Mouse (Mus musculus) cerebellum, adult 2 months (tissue): Measurements from ENCODE around the gene Map3k3. TPM values are rescaled to one million over a fixed set of nuclear protein-coding genes. Genes with fewer than 3 reads are reported as not detected.
A peak's percentile ranks its signal among the peaks of the same experiment; 100 is the strongest.

Experiments
- DNase-seq, 2 experiments: peaks; one replicate each; pipeline ENCODE4 v3.0.0; 2021
- H3K27ac ChIP-seq: fragments of 200-500 bp; 2 replicates; pipeline ENCODE4 v1.5.1; 2012; ENCODE audit warnings: low read length, control low read depth, inconsistent platforms; ENCODE audit not compliant: insufficient read depth
- H3K27me3 ChIP-seq: fragments of 200-500 bp; 2 replicates; pipeline ENCODE4 v1.6.1; 2012; ENCODE audit warnings: inconsistent platforms, mild to moderate bottlenecking, low read length, moderate library complexity; ENCODE audit not compliant: control insufficient read depth, insufficient read depth
- H3K4me1 ChIP-seq: fragments of 200-500 bp; 2 replicates; pipeline ENCODE4 v1.6.1; 2011; ENCODE audit warnings: low read length; ENCODE audit not compliant: control insufficient read depth, insufficient read depth
- H3K4me3 ChIP-seq: fragments of 200-500 bp; replicated peaks from 2 replicates; pipeline ENCODE3; 2011; ENCODE audit warnings: mild to moderate bottlenecking, low read depth, low read length, control low read depth; ENCODE audit not compliant: insufficient read depth
- CTCF ChIP-seq: fragments of 200-500 bp; IDR thresholded peaks from 2 replicates; pipeline ENCODE4 v1.5.1; 2011; ENCODE audit warnings: low read depth, mild to moderate bottlenecking, control low read depth, low read length, moderate library complexity, borderline replicate concordance; ENCODE audit not compliant: insufficient read depth
- POLR2A ChIP-seq: fragments of 200-500 bp; IDR thresholded peaks from 2 replicates; pipeline ENCODE4 v1.6.1; 2011; ENCODE audit warnings: low read length, control low read depth, borderline replicate concordance; ENCODE audit not compliant: insufficient read depth
- WGBS: fragments of 180-500 bp; shearing (Covaris S2); methylation state at CpG from one replicate; pipeline ENCODE4 v1.1.7; 2018; 5-methylcytosine and 5-hydroxymethylcytosine counted together
- polyA plus RNA-seq: library from polyadenylated mRNA; depleted of rRNA; stranded (reverse); fragments of >200 nt; gene quantifications from 2 replicates; pipeline ENCODE4 v1.2.3, GENCODE M21; 2012

Gene Map3k3
- polyA plus RNA-seq, 1 experiment = 33.8 TPM

DNA sequence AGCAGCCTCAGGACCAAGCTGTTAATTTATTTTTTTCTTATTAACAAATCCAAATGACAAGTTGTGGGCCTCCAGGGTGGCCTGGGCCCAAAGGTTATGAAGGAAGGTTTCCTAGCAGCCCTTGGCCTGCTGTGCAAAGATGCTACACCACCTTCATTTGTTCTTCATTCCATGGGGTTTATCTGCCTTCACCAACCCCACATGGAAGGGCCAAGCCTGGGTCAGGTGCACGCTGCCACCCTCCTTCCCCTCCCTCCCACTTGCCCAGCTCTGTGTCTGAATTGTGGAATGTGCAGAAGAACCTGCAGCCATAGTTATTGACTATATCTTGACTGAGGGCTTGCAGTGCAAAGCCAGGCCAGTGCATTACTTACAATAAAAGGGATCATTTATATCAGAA lies 71.8 kb downstream of the Map3k3 start:
- WGBS = 48% methylated on average over 1 of the region's 1 CpGs
- TF ChIP-seq POLR2A = no peak
- no peak for DNase-seq
- no peak overlapping the region for H3K27ac ChIP-seq
- H3K4me1 ChIP-seq = peaks cover 33% of the 10 kb centered on the region
- H3K4me3 ChIP-seq = no peak overlapping the region
- no peaks in the 10 kb centered on the region for H3K27me3 ChIP-seq

DNA sequence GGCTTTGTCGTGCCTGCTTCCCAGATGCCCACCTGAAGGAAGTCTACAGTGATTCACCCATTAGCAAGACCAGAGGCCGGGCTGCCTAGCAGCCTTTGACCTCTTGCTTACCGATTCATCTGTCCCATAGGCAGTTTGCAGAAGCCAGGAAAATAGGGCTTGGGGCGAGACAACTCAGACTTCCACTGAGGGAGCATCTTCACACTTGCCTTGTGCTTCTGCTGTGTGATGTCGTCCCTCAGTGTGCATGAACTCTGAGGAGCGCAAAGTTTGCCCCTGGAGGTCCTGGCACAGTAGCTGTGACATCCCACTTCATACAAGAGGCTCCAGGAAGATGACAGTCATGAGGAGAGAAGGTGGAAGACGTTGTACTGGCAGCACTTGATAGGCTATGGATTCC lies 72.7 kb downstream of the Map3k3 start:
- 74% methylated on average over 7 of the region's 7 CpGs for WGBS
- DNase-seq = no peak
- H3K4me3 ChIP-seq = no peak overlapping the region
- H3K27ac ChIP-seq = no peak overlapping the region
- H3K4me1 ChIP-seq = peaks cover 35% of the 10 kb centered on the region
- no peaks in the 10 kb centered on the region for H3K27me3 ChIP-seq
- TF ChIP-seq CTCF (no peak), POLR2A (no peak)

DNA sequence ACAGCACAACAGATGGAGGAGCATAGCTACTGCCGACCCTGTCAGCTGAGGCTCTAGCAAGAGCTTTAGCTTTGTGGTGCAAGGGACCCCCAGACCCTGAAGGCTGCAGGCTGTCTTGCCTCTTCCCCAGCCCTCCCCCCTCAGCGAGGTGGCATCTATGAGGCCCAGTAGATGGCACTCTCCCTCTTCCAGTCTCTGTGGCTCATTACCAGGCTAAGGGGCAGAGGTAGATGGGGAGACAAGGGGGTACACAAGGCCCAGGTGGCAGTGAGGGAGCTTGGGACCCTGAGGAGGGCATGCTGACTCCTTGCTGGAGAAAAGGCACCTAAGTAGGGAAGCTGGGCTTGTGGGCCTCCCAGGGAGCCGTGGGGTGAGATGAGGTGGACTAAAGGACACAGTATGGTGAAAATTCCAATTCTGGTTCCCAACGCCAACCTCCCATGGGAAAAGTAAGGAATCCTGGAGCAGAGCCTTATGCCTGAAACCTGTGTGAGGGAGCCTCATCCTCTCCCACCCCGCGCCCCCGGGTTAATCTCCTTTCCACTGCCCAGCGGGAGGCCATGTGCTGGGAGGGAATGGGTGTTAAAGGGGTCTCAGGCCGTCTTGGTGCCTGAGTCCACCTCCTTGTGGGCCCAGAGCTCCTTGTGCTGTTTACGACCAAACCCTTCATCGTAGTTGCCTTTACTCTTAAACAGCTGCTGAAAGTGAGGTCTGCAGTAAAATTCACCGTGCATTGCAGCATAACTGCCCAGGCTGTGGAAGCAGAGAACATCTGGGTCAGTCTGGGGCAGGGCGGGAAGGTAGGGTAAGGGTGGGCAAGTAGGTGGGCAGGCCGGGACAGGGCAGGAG lies 73.9 kb downstream of the Map3k3 start:
- peak; percentile 59 to 69 for DNase-seq
- TF ChIP-seq POLR2A = no peak
- TF ChIP-seq CTCF = peak; percentile 78
- 37% methylated on average over 14 of the region's 14 CpGs for WGBS
- Histone ChIP-seq H3K27ac (peak overlapping the region; percentile 48), H3K4me1 (peaks cover 32% of the 10 kb centered on the region), H3K4me3 (peak overlapping the region; percentile 90), H3K27me3 (no peaks in the 10 kb centered on the region)

DNA sequence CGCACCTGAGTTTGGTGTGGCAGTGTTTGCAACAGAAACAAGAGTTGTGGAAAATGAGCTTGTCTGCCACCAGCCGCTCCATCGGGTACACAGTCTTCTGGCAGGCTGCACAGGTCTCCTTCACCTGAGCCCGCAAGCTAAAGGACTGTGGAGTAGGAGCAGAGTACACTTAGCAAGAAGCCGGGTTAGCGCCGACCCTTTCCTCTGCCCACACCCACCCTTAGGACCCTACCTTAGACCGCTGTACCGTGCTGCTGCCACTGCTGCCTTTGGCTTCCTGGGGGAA lies 74.5 kb downstream of the Map3k3 start:
- H3K27ac ChIP-seq = peak overlapping the region; percentile 26
- peak overlapping the region; percentile 90 for H3K4me3 ChIP-seq
- DNase-seq = no peak
- H3K27me3 ChIP-seq = no peaks in the 10 kb centered on the region
- 31% methylated on average over 9 of the region's 9 CpGs for WGBS
- H3K4me1 ChIP-seq = peaks cover 29% of the 10 kb centered on the region
- TF ChIP-seq CTCF (no peak), POLR2A (no peak)

DNA sequence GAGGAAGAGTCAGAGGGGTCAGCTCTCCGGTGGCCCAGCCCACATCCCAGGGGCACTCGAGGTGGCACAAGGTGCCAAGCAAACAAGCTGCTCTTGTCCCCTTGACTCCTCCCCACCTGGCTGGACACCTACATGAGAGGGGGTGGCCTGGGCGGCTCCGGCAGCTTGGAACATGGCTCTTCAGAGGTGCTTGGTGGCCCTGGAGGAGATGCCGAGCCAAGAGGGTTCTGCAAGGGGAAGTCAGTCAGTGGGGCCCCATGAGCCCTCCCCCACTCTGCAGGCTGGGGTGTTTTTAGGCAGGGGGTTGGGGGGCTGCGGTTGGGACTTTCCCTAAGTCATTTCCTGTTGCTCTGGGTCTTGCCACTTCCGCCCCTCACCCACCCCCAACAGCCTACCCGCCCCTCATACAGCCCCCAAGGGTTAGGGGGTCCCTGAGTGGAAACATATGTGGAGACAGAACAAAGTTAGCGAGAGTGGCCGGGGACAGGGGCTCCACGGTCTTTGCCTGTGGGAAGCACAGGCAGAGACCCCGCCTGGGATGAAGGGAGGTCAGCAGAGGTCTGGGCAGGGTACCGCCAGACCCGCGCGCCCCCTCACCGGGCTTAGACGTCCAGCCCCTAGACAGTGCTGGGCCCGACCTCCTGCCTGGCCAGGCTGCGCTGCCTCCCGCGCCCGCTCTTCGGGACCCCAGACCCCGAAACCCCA lies 75.0 kb downstream of the Map3k3 start:
- TF ChIP-seq POLR2A (no peak), CTCF (no peak)
- no peaks in the 10 kb centered on the region for H3K27me3 ChIP-seq
- peak overlapping the region; percentile 90 for H3K4me3 ChIP-seq
- WGBS = 1% methylated on average over 25 of the region's 25 CpGs
- H3K4me1 ChIP-seq = peaks cover 24% of the 10 kb centered on the region
- peak overlapping the region; percentile 81 for H3K27ac ChIP-seq
- DNase-seq = peak; percentile 72

DNA sequence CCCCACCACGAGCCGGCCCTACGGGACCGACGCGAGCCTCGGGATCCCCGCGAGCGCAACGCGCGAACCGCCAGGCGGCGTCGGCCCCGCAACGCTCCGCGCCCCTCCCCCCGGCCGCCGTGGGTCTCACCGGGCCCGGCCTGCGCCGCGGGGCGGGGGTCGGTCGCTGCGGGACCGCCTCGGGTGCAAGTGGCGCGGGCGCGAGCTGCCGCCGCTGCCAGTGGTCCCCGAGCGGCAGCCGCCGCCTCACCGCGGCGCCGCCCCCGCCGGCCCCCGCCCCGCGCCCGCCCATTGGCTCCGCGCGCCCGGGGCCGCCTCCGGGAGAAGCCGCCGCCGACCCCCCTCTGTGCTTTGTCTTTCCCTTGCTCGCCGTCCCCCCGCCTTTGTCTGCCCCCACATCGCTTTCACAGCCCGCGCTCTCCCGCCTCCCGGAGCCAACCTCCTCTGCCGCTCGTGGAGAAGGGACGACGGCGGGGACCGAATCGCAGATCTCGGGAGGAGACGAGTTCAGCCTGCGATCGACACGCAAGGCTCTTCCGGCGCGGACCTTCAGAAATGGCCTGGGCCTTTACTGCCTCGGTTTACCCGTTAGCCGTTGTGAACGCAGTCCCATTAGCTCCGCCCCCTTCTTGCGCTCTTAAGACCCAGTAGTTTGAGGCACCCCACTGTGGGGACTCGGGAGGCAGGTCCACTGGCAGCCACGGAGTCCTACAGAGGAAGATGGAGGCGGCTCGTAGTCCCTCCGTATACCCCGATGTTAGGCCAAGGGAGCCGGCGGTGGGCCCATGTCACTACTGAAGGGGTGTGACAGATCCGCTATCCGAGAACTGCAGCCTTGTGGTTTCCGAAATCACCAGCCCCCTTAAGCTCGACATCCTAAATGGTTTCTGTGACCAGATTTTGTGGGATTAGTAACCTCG lies 75.8 kb downstream of the Map3k3 start:
- no peaks in the 10 kb centered on the region for H3K27me3 ChIP-seq
- peak overlapping the region; percentile 90 for H3K4me3 ChIP-seq
- no peak; the same call in 1 of the 2 replicates for TF ChIP-seq CTCF
- TF ChIP-seq POLR2A = peak; percentile 61; the same call in 1 of the 2 replicates
- H3K27ac ChIP-seq = peak overlapping the region; percentile 90
- WGBS = 1% methylated on average over 106 of the region's 106 CpGs
- peaks cover 23% of the 10 kb centered on the region for H3K4me1 ChIP-seq
- peak; percentile 89 for DNase-seq

DNA sequence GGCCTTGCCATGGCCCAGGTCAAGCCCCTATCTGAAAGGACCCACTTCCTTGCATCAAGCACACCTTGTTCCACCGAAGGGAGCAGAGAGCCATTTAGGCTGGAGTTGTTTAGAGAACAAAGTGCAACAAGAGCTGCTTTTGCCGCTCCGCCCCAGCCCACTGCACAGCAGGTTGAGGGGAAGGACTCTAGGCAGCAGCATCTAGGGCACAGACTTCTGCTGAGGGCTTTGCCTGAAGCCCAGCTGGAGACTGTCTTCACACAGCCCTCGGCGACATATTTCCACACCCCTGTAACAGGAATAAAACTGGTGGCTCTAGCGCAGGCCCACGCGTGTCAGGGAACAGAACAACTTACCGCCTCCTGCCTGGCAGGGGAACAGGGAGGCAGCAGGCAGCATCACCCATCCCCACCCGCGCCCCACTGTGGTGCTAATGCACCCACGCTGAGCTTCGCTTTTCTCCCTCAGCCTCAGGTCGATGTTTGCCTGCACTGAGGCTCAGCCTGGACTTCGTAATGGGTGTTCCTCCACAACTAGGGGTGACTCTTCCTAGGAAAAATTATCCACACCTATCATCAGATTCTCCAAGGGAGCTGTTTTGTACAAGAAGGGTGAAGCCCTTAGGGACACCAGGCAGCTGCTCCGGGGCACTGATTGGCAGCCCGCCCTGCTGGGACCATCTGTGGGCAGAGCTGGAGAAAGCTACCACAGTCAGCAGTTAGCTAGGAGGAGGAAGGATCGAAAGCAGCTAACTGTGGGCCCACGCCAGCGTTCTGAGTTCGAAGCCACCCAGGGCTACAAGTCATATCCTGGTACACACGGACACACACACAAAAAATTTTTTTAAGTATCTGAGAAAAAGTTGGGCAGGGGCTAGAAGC lies 76.7 kb downstream of the Map3k3 start, which contains the start of the genes Gm10840 and Limd2:
Gm10840 (plus strand) TSS at position 10 of the 881 bp plus-strand sequence.
Limd2 (minus strand) TSS at position 20 of the 881 bp plus-strand sequence.
- peak within 1 kb of the TSS; percentile 90 for H3K27ac ChIP-seq
- peak within 1 kb of the TSS; percentile 90 for H3K4me3 ChIP-seq
- peak; percentile 77 for DNase-seq
- peaks cover 23% of the 10 kb centered on the region for H3K4me1 ChIP-seq
- TF ChIP-seq POLR2A = peak; percentile 41; the same call in 1 of the 2 replicates
- TF ChIP-seq CTCF = no peak
- no peaks in the 10 kb centered on the region for H3K27me3 ChIP-seq
- 11% methylated on average over 22 of the region's 22 CpGs for WGBS
